Comparison of ENCODE assay signal across 16 mouse cellular contexts in the genomic region with DNA sequence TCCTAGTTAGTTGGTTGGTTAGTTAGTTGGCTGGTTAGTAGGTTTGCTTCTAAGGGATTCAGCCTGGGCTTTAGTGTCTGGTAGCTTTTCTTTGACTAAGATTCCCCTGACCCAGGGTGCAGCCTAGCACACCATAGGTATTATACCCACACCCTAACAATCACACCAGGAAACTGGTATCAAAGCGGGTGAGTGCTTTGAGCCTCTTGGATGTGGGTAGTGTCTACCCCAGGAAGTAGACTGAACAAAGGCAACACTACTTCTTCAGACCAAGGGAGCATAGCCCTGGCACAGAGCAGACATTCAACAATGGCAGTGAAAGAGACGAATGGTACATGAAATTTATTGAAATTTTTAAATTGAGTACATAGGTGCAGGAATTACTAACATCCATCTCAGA. TPM values are rescaled to one million over a fixed set of nuclear protein-coding genes. Genes with fewer than 3 reads are reported as not detected.
"Had no signal": no experiment of that assay in that cellular context is flagged by ENCODE, and none has a peak within 500 bp of the region (broad histone marks: within the 10 kb centered on the region; RNA-seq: fewer than 3 reads in every experiment).

No protein-coding gene starts in this region.

- H3K9me3 ChIP-seq: limb, embryonic 13.5 days; midbrain, embryonic 13.5 days; neural tube, embryonic 15.5 days had no signal

- H3K27me3 ChIP-seq: midbrain, embryonic 13.5 days; neural tube, embryonic 15.5 days had no signal

- H3K4me3 ChIP-seq: limb, embryonic 13.5 days; midbrain, embryonic 13.5 days; neural tube, embryonic 15.5 days had no signal

- DNase-seq: kidney, adult 8-10 months; kidney, postnatal 36 days; left cerebral cortex, postnatal 4 days; lung, adult 2 months; right cerebral cortex, adult 18-20 months; right cerebral cortex, postnatal 25 days had no signal

- H3K27ac ChIP-seq: kidney, postnatal 0 days; limb, embryonic 13.5 days; liver, embryonic 14.5 days; midbrain, embryonic 13.5 days; neural tube, embryonic 15.5 days had no signal

- ATAC-seq: inflammation-experienced regulatory T-cells, adult 6 months; intestine, postnatal 0 days; lung, postnatal 0 days; midbrain, embryonic 13.5 days had no signal

- H3K36me3 ChIP-seq: limb, embryonic 13.5 days; midbrain, embryonic 13.5 days; neural tube, embryonic 15.5 days had no signal

- H3K4me2 ChIP-seq: limb, embryonic 13.5 days; midbrain, embryonic 13.5 days; neural tube, embryonic 15.5 days had no signal

- H3K9ac ChIP-seq: limb, embryonic 13.5 days; liver, embryonic 14.5 days; midbrain, embryonic 13.5 days; neural tube, embryonic 15.5 days had no signal

- H3K4me1 ChIP-seq: limb, embryonic 13.5 days; midbrain, embryonic 13.5 days; neural tube, embryonic 15.5 days had no signal

RNA-seq across cellular contexts. Expression of a gene that starts 24.9 kb away (rescaled TPM):
- polyA plus RNA-seq: liver, adult 2 months; small intestine, adult 2 months had no signal
